Mouse (Mus musculus): ENCODE data around the gene Nsf. TPM values are rescaled to one million over a fixed set of nuclear protein-coding genes. Genes with fewer than 3 reads are reported as not detected.

Gene Nsf
- 26.6 and 26.8 TPM in 2 replicates for polyA plus RNA-seq (2014; fragmentation: Nextera tagmentation; extraction: Ambion mirVana)

DNA sequence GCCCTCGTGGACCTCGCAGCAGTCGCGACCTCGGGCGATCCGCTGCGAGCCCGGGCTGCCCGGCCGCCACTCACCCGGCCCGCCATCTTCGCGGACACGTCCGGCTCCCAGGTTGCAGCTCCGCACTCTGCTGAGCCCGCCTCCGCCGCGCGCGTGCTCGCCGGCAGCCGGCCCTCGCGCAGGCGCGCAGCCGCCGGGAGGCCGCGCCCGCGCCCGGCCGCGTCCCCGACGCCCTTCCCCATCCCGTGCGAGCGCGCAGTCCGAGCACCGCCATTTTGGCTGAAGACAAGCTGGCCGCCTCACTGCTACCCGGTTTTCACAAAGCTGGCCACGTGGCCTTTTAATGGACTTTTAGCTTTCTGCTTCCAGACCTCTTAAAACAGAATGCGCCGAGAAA, at the start of gene Nsf:
Nsf (minus strand) TSS at position 161 of the 397 bp plus-strand sequence.
- peak; percentile 97 for ATAC-seq (ENCODE audit: insufficient number of reproducible peaks, insufficient read depth, low FRiP score, low read depth)
- no peaks in the 10 kb centered on the region for H3K36me3 ChIP-seq (ENCODE audit: control insufficient read depth, insufficient read depth, low read length)

DNA sequence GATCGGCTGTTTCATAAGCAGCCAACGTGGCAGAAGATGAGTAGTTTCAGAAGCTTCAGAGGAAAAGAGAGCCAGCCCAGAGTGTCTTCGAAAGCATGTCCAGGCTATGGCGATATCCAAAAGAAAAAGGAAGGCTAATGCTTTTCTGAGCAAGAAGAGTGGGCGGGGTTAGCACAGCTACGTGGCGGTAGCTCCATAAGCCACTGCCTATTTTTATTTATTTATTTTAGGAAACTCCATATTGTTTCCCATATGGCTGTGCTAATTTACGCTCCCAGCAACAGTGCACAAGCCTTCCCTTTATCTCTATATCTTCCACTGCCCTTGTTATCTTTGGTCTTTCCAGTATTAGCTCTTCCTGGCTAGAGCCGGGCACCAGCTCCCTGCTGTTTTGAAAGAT, 49.5 kb upstream of the Nsf start:
- 51% methylated on average over 9 of the region's 9 CpGs for WGBS

More for the DNA sequence above, at the start of gene Nsf:
- peak within 1 kb of the TSS; percentile 89 for H3K9ac ChIP-seq (ENCODE audit: low read length)
- WGBS: under 1% methylated on average over 51 of the region's 53 CpGs
- H3K9me3 ChIP-seq (ENCODE audit: control insufficient read depth, low read length): no peaks in the 10 kb centered on the region
- peak within 1 kb of the TSS; percentile 61 for H3K4me2 ChIP-seq (ENCODE audit: low read length)
- peaks cover 2 to 9% of the 10 kb centered on the region in 2 experiments; a peak in 3 of 4 replicates for H3K4me1 ChIP-seq (ENCODE audit: control insufficient read depth in 2 of 2, insufficient read depth in 2 of 2, low read length in 2 of 2)
- peak within 1 kb of the TSS; percentile 47 to 64; a peak in 2 of 4 replicates for H3K27ac ChIP-seq (replicated peaks in 1 of 2; ENCODE audit: control insufficient read depth in 1 of 2, insufficient read depth in 1 of 2, low read depth in 2 of 2, low read length in 2 of 2)
- no peaks in the 10 kb centered on the region for H3K27me3 ChIP-seq (ENCODE audit: control insufficient read depth, insufficient read depth, low read length)
- peak within 1 kb of the TSS; percentile 68 to 87 for H3K4me3 ChIP-seq (ENCODE audit: control insufficient read depth in 1 of 2, insufficient read depth in 1 of 2, low read depth in 1 of 2, low read length in 2 of 2)

GRCm38 (mm10) chr11:104002191-104002590, 48.3 kb upstream of the Nsf start:
- no peak overlapping the region for H3K4me3 ChIP-seq (ENCODE audit: control insufficient read depth in 1 of 2, insufficient read depth in 1 of 2, low read depth in 1 of 2, low read length in 2 of 2)
- no peaks in the 10 kb centered on the region for H3K9me3 ChIP-seq (ENCODE audit: control insufficient read depth, low read length)
- no peak overlapping the region for H3K27ac ChIP-seq (replicated peaks in 1 of 2; ENCODE audit: control insufficient read depth in 1 of 2, insufficient read depth in 1 of 2, low read depth in 2 of 2, low read length in 2 of 2)
- no peak overlapping the region for H3K4me2 ChIP-seq (ENCODE audit: low read length)
- H3K4me1 ChIP-seq (ENCODE audit: control insufficient read depth in 2 of 2, insufficient read depth in 2 of 2, low read length in 2 of 2): no peaks in the 10 kb centered on the region
- ATAC-seq (ENCODE audit: insufficient number of reproducible peaks, insufficient read depth, low FRiP score, low read depth): peak; percentile 26; the same call in 1 of the 2 replicates
- WGBS: 78% methylated on average over 5 of the region's 5 CpGs
- H3K27me3 ChIP-seq (ENCODE audit: control insufficient read depth, insufficient read depth, low read length): 0 out of 2 replicates have a peak, but pooled peaks cover 12% of the 10 kb centered on the region
- H3K36me3 ChIP-seq (ENCODE audit: control insufficient read depth, insufficient read depth, low read length): no peaks in the 10 kb centered on the region
- H3K9ac ChIP-seq (ENCODE audit: low read length): no peak overlapping the region

More for the DNA sequence above, 49.5 kb upstream of the Nsf start:
- H3K9ac ChIP-seq (ENCODE audit: low read length): no peak overlapping the region
- H3K4me1 ChIP-seq (ENCODE audit: control insufficient read depth in 2 of 2, insufficient read depth in 2 of 2, low read length in 2 of 2): no peaks in the 10 kb centered on the region
- H3K4me2 ChIP-seq (ENCODE audit: low read length): no peak overlapping the region
- H3K27ac ChIP-seq (replicated peaks in 1 of 2; ENCODE audit: control insufficient read depth in 1 of 2, insufficient read depth in 1 of 2, low read depth in 2 of 2, low read length in 2 of 2): no peak overlapping the region
- H3K9me3 ChIP-seq (ENCODE audit: control insufficient read depth, low read length): no peaks in the 10 kb centered on the region
- H3K27me3 ChIP-seq (ENCODE audit: control insufficient read depth, insufficient read depth, low read length): 0 out of 2 replicates have a peak, but pooled peaks cover 11% of the 10 kb centered on the region
- no peak overlapping the region for H3K4me3 ChIP-seq (ENCODE audit: control insufficient read depth in 1 of 2, insufficient read depth in 1 of 2, low read depth in 1 of 2, low read length in 2 of 2)
- no peak for ATAC-seq (ENCODE audit: insufficient number of reproducible peaks, insufficient read depth, low FRiP score, low read depth)
- no peaks in the 10 kb centered on the region for H3K36me3 ChIP-seq (ENCODE audit: control insufficient read depth, insufficient read depth, low read length)

- Histone ChIP-seq H3K9me3 (ENCODE audit: control insufficient read depth, low read length) (no peaks in the 10 kb centered on the region), H3K27me3 (ENCODE audit: control insufficient read depth, insufficient read depth, low read length) (0 out of 2 replicates have a peak, but pooled peaks cover 12% of the 10 kb centered on the region), H3K4me3 (ENCODE audit: control insufficient read depth in 1 of 2, insufficient read depth in 1 of 2, low read depth in 1 of 2, low read length in 2 of 2) (no peak overlapping the region), H3K4me1 (ENCODE audit: control insufficient read depth in 2 of 2, insufficient read depth in 2 of 2, low read length in 2 of 2) (no peaks in the 10 kb centered on the region), H3K36me3 (ENCODE audit: control insufficient read depth, insufficient read depth, low read length) (no peaks in the 10 kb centered on the region), H3K27ac (replicated peaks in 1 of 2; ENCODE audit: control insufficient read depth in 1 of 2, insufficient read depth in 1 of 2, low read depth in 2 of 2, low read length in 2 of 2) (no peak overlapping the region), H3K4me2 (ENCODE audit: low read length) (no peak overlapping the region), H3K9ac (ENCODE audit: low read length) (no peak overlapping the region)
- 73% methylated on average over 12 of the region's 12 CpGs for WGBS
- ATAC-seq (ENCODE audit: insufficient number of reproducible peaks, insufficient read depth, low FRiP score, low read depth): no peak
Observed at GRCm38 (mm10) chr11:104001395-104001955, 47.6 kb upstream of the Nsf start.

GRCm38 (mm10) chr11:104000667-104001394, 47.0 kb upstream of the Nsf start:
- H3K27me3 ChIP-seq (ENCODE audit: control insufficient read depth, insufficient read depth, low read length): 0 out of 2 replicates have a peak, but pooled peaks cover 12% of the 10 kb centered on the region
- H3K9ac ChIP-seq (ENCODE audit: low read length): no peak overlapping the region
- H3K36me3 ChIP-seq (ENCODE audit: control insufficient read depth, insufficient read depth, low read length): no peaks in the 10 kb centered on the region
- no peaks in the 10 kb centered on the region for H3K4me1 ChIP-seq (ENCODE audit: control insufficient read depth in 2 of 2, insufficient read depth in 2 of 2, low read length in 2 of 2)
- no peak overlapping the region for H3K4me3 ChIP-seq (ENCODE audit: control insufficient read depth in 1 of 2, insufficient read depth in 1 of 2, low read depth in 1 of 2, low read length in 2 of 2)
- no peak overlapping the region for H3K4me2 ChIP-seq (ENCODE audit: low read length)
- no peak overlapping the region for H3K27ac ChIP-seq (replicated peaks in 1 of 2; ENCODE audit: control insufficient read depth in 1 of 2, insufficient read depth in 1 of 2, low read depth in 2 of 2, low read length in 2 of 2)
- ATAC-seq (ENCODE audit: insufficient number of reproducible peaks, insufficient read depth, low FRiP score, low read depth): no peak
- WGBS: 59% methylated on average over 9 of the region's 9 CpGs
- no peaks in the 10 kb centered on the region for H3K9me3 ChIP-seq (ENCODE audit: control insufficient read depth, low read length)

DNA sequence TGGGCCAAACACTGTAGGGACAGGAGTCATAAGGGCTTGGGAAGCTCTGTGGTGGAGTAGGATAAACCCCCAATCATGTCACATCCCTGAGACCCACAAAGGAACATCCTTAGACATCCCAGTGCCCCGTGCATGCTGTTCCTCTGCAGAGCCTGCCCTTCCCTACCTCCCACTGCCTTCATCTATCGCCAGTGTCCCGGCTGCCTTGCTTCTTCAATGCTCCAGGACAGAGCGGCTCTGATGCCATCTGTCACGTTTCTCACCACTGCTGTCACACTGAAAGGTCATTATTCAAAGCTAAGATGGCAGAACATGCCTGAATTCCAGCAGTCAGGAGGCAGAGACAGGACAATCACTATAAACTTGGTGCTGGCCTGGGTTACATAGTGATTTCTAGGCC, 44.9 kb upstream of the Nsf start:
- no peak overlapping the region for H3K27ac ChIP-seq (replicated peaks in 1 of 2; ENCODE audit: control insufficient read depth in 1 of 2, insufficient read depth in 1 of 2, low read depth in 2 of 2, low read length in 2 of 2)
- H3K36me3 ChIP-seq (ENCODE audit: control insufficient read depth, insufficient read depth, low read length): no peaks in the 10 kb centered on the region
- no peak overlapping the region for H3K4me3 ChIP-seq (ENCODE audit: control insufficient read depth in 1 of 2, insufficient read depth in 1 of 2, low read depth in 1 of 2, low read length in 2 of 2)
- 0 out of 2 replicates have a peak, but pooled peaks cover 9% of the 10 kb centered on the region for H3K27me3 ChIP-seq (ENCODE audit: control insufficient read depth, insufficient read depth, low read length)
- H3K4me2 ChIP-seq (ENCODE audit: low read length): no peak overlapping the region
- H3K9ac ChIP-seq (ENCODE audit: low read length): no peak overlapping the region
- H3K9me3 ChIP-seq (ENCODE audit: control insufficient read depth, low read length): no peaks in the 10 kb centered on the region
- ATAC-seq (ENCODE audit: insufficient number of reproducible peaks, insufficient read depth, low FRiP score, low read depth): no peak
- no peaks in the 10 kb centered on the region for H3K4me1 ChIP-seq (ENCODE audit: control insufficient read depth in 2 of 2, insufficient read depth in 2 of 2, low read length in 2 of 2)
- WGBS: 67% methylated on average over 5 of the region's 5 CpGs

- 11% methylated on average over 5 of the region's 5 CpGs for WGBS
- Histone ChIP-seq H3K9me3 (ENCODE audit: control insufficient read depth, low read length) (no peaks in the 10 kb centered on the region), H3K27me3 (ENCODE audit: control insufficient read depth, insufficient read depth, low read length) (0 out of 2 replicates have a peak, but pooled peaks cover 9% of the 10 kb centered on the region), H3K9ac (ENCODE audit: low read length) (no peak overlapping the region), H3K4me2 (ENCODE audit: low read length) (no peak overlapping the region), H3K4me3 (ENCODE audit: control insufficient read depth in 1 of 2, insufficient read depth in 1 of 2, low read depth in 1 of 2, low read length in 2 of 2) (no peak overlapping the region), H3K36me3 (ENCODE audit: control insufficient read depth, insufficient read depth, low read length) (no peaks in the 10 kb centered on the region), H3K4me1 (ENCODE audit: control insufficient read depth in 2 of 2, insufficient read depth in 2 of 2, low read length in 2 of 2) (no peaks in the 10 kb centered on the region), H3K27ac (replicated peaks in 1 of 2; ENCODE audit: control insufficient read depth in 1 of 2, insufficient read depth in 1 of 2, low read depth in 2 of 2, low read length in 2 of 2) (no peak overlapping the region)
- ATAC-seq (ENCODE audit: insufficient number of reproducible peaks, insufficient read depth, low FRiP score, low read depth): no peak
Observed at GRCm38 (mm10) chr11:103997385-103997784, 43.5 kb upstream of the Nsf start.
